Mouse (Mus musculus): ENCODE measurements around the gene Cstb. TPM values are rescaled to one million over a fixed set of nuclear protein-coding genes. Genes with fewer than 3 reads are reported as not detected.

The Cstb gene
- 8.0 and 101 TPM in 2 replicates for polyA plus RNA-seq (2012; ENCODE audit: insufficient read depth, low replicate concordance)

DNA sequence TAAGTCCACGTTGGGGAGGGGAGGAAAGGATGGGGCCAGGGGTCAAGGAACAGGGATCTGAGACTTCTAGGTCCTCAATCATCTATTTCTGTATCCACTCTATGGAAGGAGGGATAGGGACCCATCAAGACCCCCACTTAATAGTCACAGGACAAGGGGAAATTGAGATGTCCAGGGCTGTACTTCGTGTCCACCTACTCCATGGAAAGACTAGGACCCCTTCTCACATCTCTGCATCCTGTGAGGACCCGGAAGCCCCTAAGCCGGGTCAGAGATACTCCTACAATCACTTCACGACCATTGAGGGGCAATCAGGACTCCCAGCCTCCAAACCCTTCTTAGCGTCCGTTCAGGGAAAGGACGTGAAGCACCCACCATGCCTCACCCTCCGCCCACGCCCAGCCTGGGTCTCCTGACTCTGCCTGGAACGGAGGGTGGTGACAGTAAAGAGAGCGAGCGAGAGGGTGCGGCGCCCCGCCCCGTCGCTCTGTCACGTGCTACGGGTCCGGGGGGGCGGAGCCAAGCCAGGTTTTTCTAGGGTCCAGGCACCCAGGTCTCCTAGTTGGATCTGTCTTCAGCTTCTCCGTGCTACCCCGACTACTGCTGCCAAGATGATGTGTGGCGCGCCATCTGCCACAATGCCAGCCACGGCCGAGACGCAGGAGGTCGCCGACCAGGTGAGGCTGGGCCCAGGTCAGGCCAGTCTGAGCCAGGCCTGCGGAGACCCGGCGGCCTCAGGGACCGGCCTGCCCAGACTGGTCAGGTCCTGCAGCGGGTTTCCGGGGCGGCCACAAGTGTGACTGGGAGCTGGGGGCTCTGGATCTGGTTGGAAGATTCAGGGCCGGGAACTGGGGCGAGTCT is at the start of gene Cstb:
TSS of gene Cstb (plus strand) at position 489 of the 861 bp plus-strand sequence.
- Histone ChIP-seq H3K9me3 (no peaks in the 10 kb centered on the region), H3K4me1 (peaks cover 76% of the 10 kb centered on the region), H3K4me3 (replicated peaks) (peak within 1 kb of the TSS; percentile 99), H3K36me3 (replicated peaks; ENCODE audit: low read length) (peaks cover 30% of the 10 kb centered on the region), H3K27me3 (replicated peaks) (no peaks in the 10 kb centered on the region)
- no peak for TF ChIP-seq FLI1 (IDR thresholded peaks at IDR 0.05; ENCODE audit: low read length)
- no peak for TF ChIP-seq GATA1 (IDR thresholded peaks at IDR 0.05; ENCODE audit: borderline replicate concordance, low read length)

DNA sequence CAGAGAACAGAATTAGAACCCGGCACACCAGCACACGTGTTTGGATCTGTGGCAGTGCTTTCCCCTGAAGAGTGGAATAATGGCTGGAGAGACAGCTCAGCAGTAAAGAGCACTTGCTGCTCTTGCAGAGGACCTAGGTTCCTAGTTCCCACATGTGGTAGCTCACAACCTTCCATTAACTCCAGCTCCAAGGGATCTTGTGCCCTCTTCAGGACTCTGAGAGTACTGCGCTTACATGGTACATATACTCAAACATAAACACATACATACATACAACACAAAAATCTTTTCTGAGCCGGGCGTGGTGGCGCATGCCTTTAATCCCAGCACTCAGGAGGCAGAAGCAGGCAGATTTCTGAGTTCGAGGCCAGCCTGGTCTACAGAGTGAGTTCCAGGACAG is 47.0 kb upstream of the Cstb start:
- TF ChIP-seq FLI1 (IDR thresholded peaks at IDR 0.05; ENCODE audit: low read length): no peak
- no peak for TF ChIP-seq GATA1 (IDR thresholded peaks at IDR 0.05; ENCODE audit: borderline replicate concordance, low read length)
- peaks cover 37% of the 10 kb centered on the region for H3K36me3 ChIP-seq (replicated peaks; ENCODE audit: low read length)
- no peak overlapping the region for H3K4me3 ChIP-seq (replicated peaks)
- H3K4me1 ChIP-seq: peaks cover 36% of the 10 kb centered on the region
- peaks cover 6% of the 10 kb centered on the region for H3K27me3 ChIP-seq (replicated peaks)
- H3K9me3 ChIP-seq: peaks cover 23% of the 10 kb centered on the region

DNA sequence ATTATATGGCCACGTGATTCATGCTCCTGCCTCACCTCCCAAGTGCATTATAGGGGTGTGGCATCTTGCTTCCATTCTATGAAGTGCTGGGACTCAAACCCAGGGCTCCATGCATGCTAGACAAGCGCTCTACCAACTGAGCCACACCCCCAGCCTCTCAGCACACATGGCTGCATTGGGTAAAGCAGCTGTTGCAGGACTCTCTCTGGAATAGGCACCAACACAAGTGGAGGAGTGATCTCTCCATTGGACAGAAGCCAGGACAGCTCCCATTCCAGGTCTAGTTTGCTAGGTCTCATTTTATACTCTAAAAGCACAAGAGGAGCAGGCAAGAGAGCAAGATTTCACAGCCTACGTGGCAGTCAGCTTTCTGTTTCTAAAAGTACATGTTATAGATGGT is 41.9 kb upstream of the Cstb start:
- Histone ChIP-seq H3K36me3 (replicated peaks; ENCODE audit: low read length) (peaks cover 21% of the 10 kb centered on the region), H3K9me3 (peaks cover 3% of the 10 kb centered on the region), H3K27me3 (replicated peaks) (no peaks in the 10 kb centered on the region), H3K4me3 (replicated peaks) (no peak overlapping the region), H3K4me1 (peaks cover 57% of the 10 kb centered on the region)
- TF ChIP-seq FLI1 (IDR thresholded peaks at IDR 0.05; ENCODE audit: low read length) (no peak), GATA1 (IDR thresholded peaks at IDR 0.05; ENCODE audit: borderline replicate concordance, low read length) (no peak)

DNA sequence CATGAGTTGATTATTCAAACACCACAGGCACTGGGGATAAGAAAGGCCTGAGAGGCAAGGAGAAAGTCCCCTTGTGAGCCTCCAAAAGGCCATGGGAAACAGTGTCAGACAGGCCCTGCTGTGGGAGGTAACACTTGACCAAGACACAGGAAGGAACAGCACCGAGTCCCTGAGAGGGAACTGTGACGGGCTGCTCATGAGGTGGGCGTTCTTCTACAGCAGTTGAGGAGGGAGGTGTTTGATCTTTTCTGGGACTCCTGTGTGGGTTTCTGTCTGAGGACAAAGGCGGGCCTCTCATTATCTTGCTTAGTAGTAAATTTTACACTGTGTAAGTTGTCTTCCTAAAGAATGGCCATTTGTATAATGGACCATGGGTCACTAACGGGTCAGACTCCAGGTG is 39.9 kb upstream of the Cstb start:
- Histone ChIP-seq H3K4me1 (peaks cover 68% of the 10 kb centered on the region), H3K4me3 (replicated peaks) (peak overlapping the region; percentile 42), H3K36me3 (replicated peaks; ENCODE audit: low read length) (peaks cover 13% of the 10 kb centered on the region), H3K27me3 (replicated peaks) (peaks cover 2% of the 10 kb centered on the region), H3K9me3 (no peaks in the 10 kb centered on the region)
- TF ChIP-seq GATA1 (IDR thresholded peaks at IDR 0.05; ENCODE audit: borderline replicate concordance, low read length) (no peak), FLI1 (IDR thresholded peaks at IDR 0.05; ENCODE audit: low read length) (no peak)

DNA sequence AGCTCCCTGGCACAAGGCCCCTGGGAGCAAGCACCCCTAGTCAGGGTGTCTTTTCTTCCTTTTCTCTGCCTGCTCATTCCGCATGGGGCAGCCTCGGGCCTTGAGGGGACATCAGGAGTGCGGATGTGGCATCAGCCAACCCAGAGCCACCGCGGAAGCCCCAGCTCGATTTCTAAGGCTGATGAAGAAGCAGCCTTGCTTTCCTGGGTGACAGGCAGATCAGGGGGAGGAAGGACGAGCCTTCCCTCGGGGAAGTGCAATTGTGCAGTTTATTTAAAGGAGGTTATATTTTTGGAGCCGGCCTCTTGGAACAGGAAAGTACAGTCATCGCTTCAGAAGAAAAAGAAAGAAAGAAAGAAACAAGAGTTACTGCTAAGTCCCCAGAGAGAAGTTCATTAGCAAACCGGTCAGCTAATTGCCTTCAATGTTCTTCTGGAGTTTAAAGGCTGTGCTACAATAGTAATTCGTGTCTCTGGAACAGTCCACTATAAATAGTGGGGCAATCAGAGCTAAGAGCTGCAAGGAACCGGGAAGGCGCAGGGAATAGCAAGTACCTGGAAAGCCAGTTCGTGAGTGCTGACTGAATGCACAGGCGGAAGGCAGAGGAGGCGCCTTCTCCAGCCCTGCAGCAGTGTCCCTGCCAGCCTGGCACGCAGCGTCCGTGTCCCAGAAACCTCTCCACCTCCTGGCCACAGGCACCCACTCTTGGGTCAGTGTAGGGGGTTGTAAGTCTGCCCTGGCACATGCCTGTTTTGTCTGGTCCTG is 37.1 kb upstream of the Cstb start:
- Histone ChIP-seq H3K36me3 (replicated peaks; ENCODE audit: low read length) (peaks cover 10% of the 10 kb centered on the region), H3K27me3 (replicated peaks) (peaks cover 2% of the 10 kb centered on the region), H3K4me3 (replicated peaks) (peak overlapping the region; percentile 88), H3K9me3 (no peaks in the 10 kb centered on the region), H3K4me1 (peaks cover 87% of the 10 kb centered on the region)
- TF ChIP-seq FLI1 (IDR thresholded peaks at IDR 0.05; ENCODE audit: low read length): no peak
- no peak for TF ChIP-seq GATA1 (IDR thresholded peaks at IDR 0.05; ENCODE audit: borderline replicate concordance, low read length)

DNA sequence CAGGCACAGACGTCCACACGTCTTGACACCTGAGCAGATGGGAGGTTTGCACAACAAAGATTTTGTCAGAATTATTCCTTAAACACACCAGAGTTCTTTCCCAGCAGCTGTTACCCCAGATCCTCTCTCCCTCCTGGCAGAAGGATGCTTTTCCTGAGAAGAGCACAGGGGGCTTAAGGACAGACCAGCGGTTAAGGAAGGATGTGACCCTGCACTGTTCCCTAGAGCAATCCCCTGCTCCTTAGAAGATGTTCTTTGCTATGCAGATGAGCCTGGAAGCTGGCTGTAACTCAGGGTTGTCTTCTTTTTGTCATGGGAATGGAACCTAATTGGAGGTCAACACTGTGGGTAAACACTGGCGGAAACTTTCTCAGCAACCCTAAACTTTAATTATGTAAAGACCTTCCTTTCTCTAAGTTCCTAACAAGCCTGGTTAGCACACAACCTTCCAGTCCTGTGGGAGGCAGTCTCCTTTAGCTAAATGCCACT is 34.4 kb upstream of the Cstb start:
- Histone ChIP-seq H3K27me3 (replicated peaks) (peaks cover 2% of the 10 kb centered on the region), H3K4me3 (replicated peaks) (no peak overlapping the region), H3K9me3 (no peaks in the 10 kb centered on the region), H3K4me1 (peaks cover 72% of the 10 kb centered on the region), H3K36me3 (replicated peaks; ENCODE audit: low read length) (peaks cover 2% of the 10 kb centered on the region)
- no peak for TF ChIP-seq FLI1 (IDR thresholded peaks at IDR 0.05; ENCODE audit: low read length)
- no peak for TF ChIP-seq GATA1 (IDR thresholded peaks at IDR 0.05; ENCODE audit: borderline replicate concordance, low read length)

DNA sequence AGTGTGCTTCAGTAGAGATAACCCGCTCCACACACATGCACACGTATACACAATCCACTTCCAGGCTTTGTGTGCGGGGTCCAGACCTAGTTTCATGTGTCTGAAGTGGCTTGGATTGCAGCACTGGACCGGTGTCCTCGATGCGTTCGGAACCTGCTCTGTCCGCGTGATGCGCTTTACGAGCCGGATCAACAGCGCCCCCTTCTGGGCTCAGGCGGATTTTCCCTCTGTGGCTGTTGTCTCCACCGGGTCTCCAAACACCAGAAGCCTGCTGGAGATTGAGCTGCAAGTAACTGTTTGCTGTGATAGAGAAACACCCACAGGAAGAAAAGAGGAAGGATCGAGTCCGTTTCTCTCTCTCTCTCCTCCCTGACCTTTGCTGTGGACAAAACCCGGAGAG is 33.4 kb upstream of the Cstb start:
- Histone ChIP-seq H3K27me3 (replicated peaks) (peaks cover 2% of the 10 kb centered on the region), H3K4me3 (replicated peaks) (peak overlapping the region; percentile 86), H3K9me3 (no peaks in the 10 kb centered on the region), H3K4me1 (peaks cover 71% of the 10 kb centered on the region), H3K36me3 (replicated peaks; ENCODE audit: low read length) (peaks cover 2% of the 10 kb centered on the region)
- TF ChIP-seq GATA1 (IDR thresholded peaks at IDR 0.05; ENCODE audit: borderline replicate concordance, low read length) (no peak), FLI1 (IDR thresholded peaks at IDR 0.05; ENCODE audit: low read length) (no peak)

DNA sequence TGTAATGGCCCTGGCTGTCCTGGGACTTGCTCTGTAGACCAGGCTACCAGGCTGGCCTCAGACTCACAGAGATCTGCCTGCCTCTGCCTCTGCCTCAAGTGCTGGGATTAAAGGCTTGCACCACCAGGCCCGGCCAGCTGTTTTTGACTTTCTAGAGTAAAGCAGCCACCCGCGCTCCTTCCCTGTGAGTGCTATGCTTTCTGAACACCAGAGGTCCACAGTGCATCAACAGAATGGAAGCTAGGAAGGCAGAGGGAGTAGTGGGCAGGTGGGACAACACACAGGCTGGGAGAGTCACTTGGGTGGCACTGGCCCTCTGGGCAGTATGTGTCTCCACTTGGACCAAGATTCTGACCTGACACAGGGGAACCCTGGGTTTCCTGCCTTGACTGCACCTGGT is 30.1 kb upstream of the Cstb start:
- Histone ChIP-seq H3K36me3 (replicated peaks; ENCODE audit: low read length) (peaks cover 26% of the 10 kb centered on the region), H3K4me1 (peaks cover 47% of the 10 kb centered on the region), H3K27me3 (replicated peaks) (peaks cover 2% of the 10 kb centered on the region), H3K9me3 (peaks cover 5% of the 10 kb centered on the region; the same call in 1 of the 2 replicates), H3K4me3 (replicated peaks) (no peak overlapping the region)
- TF ChIP-seq GATA1 (IDR thresholded peaks at IDR 0.05; ENCODE audit: borderline replicate concordance, low read length) (no peak), FLI1 (IDR thresholded peaks at IDR 0.05; ENCODE audit: low read length) (no peak)

DNA sequence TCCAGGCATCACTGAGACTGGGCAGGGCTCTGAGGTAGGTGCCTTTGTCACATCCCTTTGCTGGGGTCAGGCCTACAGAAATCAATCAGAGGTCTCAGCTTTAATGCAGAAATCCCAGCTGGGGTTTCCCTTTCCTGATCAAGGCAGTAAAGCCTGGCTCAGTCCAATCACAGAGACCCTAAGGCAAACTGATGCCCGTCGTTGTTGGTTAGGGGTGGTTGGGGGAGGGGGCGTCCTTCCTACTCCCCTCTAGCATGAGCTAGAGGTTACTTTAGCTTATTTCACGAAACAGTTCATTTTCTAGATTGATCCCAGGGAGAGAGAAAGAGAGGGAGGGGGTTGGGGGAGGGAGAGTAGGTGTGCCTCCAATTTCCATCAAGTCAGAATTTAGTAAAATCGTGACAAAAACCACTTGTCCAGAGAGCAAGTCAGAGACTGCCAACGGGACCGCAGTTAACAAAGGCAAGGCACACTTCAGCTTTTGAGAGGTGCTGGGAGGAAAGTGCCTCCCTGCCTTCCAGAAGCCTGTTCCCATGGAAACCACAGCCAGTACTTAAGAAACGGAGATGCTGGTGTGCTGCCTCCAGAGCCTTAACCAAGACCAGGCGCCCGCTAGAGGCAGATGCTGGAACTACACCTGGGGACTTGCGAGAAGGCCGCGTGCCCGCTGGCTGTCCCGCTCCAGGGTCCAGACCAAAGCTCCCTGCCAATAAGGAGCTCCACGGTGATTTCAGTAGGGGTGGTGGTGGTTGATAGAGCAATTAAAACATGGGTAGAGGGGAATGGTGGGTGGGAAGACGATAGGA is 29.4 kb upstream of the Cstb start:
- peaks cover 2% of the 10 kb centered on the region for H3K27me3 ChIP-seq (replicated peaks)
- peaks cover 5% of the 10 kb centered on the region; the same call in 1 of the 2 replicates for H3K9me3 ChIP-seq
- H3K36me3 ChIP-seq (replicated peaks; ENCODE audit: low read length): peaks cover 31% of the 10 kb centered on the region
- no peak for TF ChIP-seq FLI1 (IDR thresholded peaks at IDR 0.05; ENCODE audit: low read length)
- no peak for TF ChIP-seq GATA1 (IDR thresholded peaks at IDR 0.05; ENCODE audit: borderline replicate concordance, low read length)
- H3K4me1 ChIP-seq: peaks cover 47% of the 10 kb centered on the region
- H3K4me3 ChIP-seq (replicated peaks): peak overlapping the region; percentile 15
